8 mouse cellular contexts compared by ENCODE assay signal in genomic region chr11:99040346-99040974, GRCm38 (mm10). TPM values are rescaled to one million over a fixed set of nuclear protein-coding genes. Genes with fewer than 3 reads are reported as not detected.
DNase-seq lines count a peak whose midpoint lies in the region; ATAC-seq and TF ChIP-seq lines count a peak whose summit lies in the region.

No protein-coding gene starts in this region.

- TF ChIP-seq POLR2A in liver, adult 2 months (IDR thresholded peaks at IDR 0.05; ENCODE audit: extremely low read depth, insufficient read depth, low read length): no peak

- peak overlapping the region; percentile 92 for H3K4me3 ChIP-seq in liver, adult 2 months (ENCODE audit: insufficient read depth, low read depth, low read length)
- peak overlapping the region; percentile 65 for H3K4me3 ChIP-seq in forebrain, postnatal 0 days (ENCODE audit: low read depth, low read length)
- peak overlapping the region; percentile 71 for H3K4me3 ChIP-seq in lung, embryonic 15.5 days

- WGBS in liver, adult 2 months: under 1% methylated on average over 17 of the region's 17 CpGs
- 2% methylated on average over 17 of the region's 17 CpGs for WGBS in forebrain, postnatal 0 days
- 1% methylated on average over 17 of the region's 17 CpGs for WGBS in lung, embryonic 15.5 days

- H3K4me1 ChIP-seq in liver, adult 2 months (ENCODE audit: control insufficient read depth, insufficient read depth, low read length): peaks cover 7% of the 10 kb centered on the region
- no peaks in the 10 kb centered on the region for H3K4me1 ChIP-seq in forebrain, postnatal 0 days (ENCODE audit: insufficient read depth)
- peaks cover 39% of the 10 kb centered on the region for H3K4me1 ChIP-seq in lung, embryonic 15.5 days

- peak overlapping the region; percentile 98 for H3K27ac ChIP-seq in liver, adult 2 months (replicated peaks; ENCODE audit: insufficient read depth, low read depth, low read length)
- H3K27ac ChIP-seq in forebrain, postnatal 0 days (ENCODE audit: low read depth, low read length): peak overlapping the region; percentile 80
- peak overlapping the region; percentile 91 for H3K27ac ChIP-seq in lung, embryonic 15.5 days

- H3K27me3 ChIP-seq in liver, adult 2 months (ENCODE audit: control insufficient read depth, insufficient read depth, low read length): no peaks in the 10 kb centered on the region
- H3K27me3 ChIP-seq in forebrain, postnatal 0 days (ENCODE audit: insufficient read depth, low read length): no peaks in the 10 kb centered on the region
- H3K27me3 ChIP-seq in lung, embryonic 15.5 days: no peaks in the 10 kb centered on the region
- peaks cover 2% of the 10 kb centered on the region; the same call in 1 of the 2 replicates for H3K27me3 ChIP-seq in splenic B cell, adult 2 months (ENCODE audit: control insufficient read depth, insufficient read depth, low read length, poor library complexity, severe bottlenecking)

- H3K9me3 ChIP-seq in forebrain, postnatal 0 days (ENCODE audit: low read length): no peaks in the 10 kb centered on the region
- H3K9me3 ChIP-seq in lung, embryonic 15.5 days: no peaks in the 10 kb centered on the region

- peaks cover 11% of the 10 kb centered on the region for H3K79me2 ChIP-seq in liver, adult 2 months (ENCODE audit: control insufficient read depth, insufficient read depth, low read length)

- peak; percentile 40 for TF ChIP-seq CTCF in liver, adult 2 months (IDR thresholded peaks at IDR 0.05; ENCODE audit: low read depth, low read length)
- TF ChIP-seq CTCF in forebrain, postnatal 0 days (IDR thresholded peaks at IDR 0.05; ENCODE audit: low read depth): peak; percentile 89

- H3K4me2 ChIP-seq in forebrain, postnatal 0 days (ENCODE audit: low read depth): peak overlapping the region; percentile 100
- peak overlapping the region; percentile 94 for H3K4me2 ChIP-seq in lung, embryonic 15.5 days

- peaks cover 3% of the 10 kb centered on the region; the same call in 1 of the 2 replicates for H3K36me3 ChIP-seq in liver, adult 2 months (ENCODE audit: control insufficient read depth, insufficient read depth, low read length)
- H3K36me3 ChIP-seq in forebrain, postnatal 0 days (ENCODE audit: insufficient read depth): no peaks in the 10 kb centered on the region
- H3K36me3 ChIP-seq in lung, embryonic 15.5 days: no peaks in the 10 kb centered on the region
- H3K36me3 ChIP-seq in splenic B cell, adult 2 months (ENCODE audit: control insufficient read depth, insufficient read depth, low read length, poor library complexity, severe bottlenecking): no peaks in the 10 kb centered on the region

- peak; percentile 82 for DNase-seq in liver, adult 2 months (ENCODE audit: extremely low read depth, low read depth, low spot score)
- no peak for DNase-seq in liver
- DNase-seq in T-cell, adult 2 months (ENCODE audit: low spot score): peak; percentile 34
- DNase-seq in forebrain, postnatal 0 days: peak; percentile 84
- DNase-seq in kidney, adult 9 months: peak; percentile 67
- peak; percentile 45 for DNase-seq in splenic B cell, adult 2 months (ENCODE audit: low read depth, low spot score)
- no peak for DNase-seq in gastrocnemius, postnatal 14 days

- peak; percentile 76 for ATAC-seq in forebrain, postnatal 0 days
- ATAC-seq in lung, embryonic 15.5 days (ENCODE audit: borderline replicate concordance, extremely low read depth, low FRiP score, low TSS enrichment): peak; percentile 23; the same call in 1 of the 2 replicates

- peak overlapping the region; percentile 99 for H3K9ac ChIP-seq in liver, adult 2 months (ENCODE audit: low read depth, low read length)
- peak overlapping the region; percentile 71 for H3K9ac ChIP-seq in forebrain, postnatal 0 days
- peak overlapping the region; percentile 73 for H3K9ac ChIP-seq in lung, embryonic 15.5 days

- intact Hi-C loops in gastrocnemius, postnatal 14 days (cut with DNase I; ENCODE audit: low total_unique reads): loop anchor here (2.0 to 5.0 kb wide), 2 partner anchors 82 to 108 kb away; no protein-coding TSS in a partner anchor

RNA-seq across cellular contexts. Expression of gene Igfbp4, which starts 0.6 kb away (rescaled TPM):
- total RNA-seq in liver, adult 2 months (2014; rRNA removed): 662 and 813 TPM in 2 replicates
- polyA plus RNA-seq in liver, adult 2 months (2012; rRNA removed): 1,830 and 2,620 TPM in 2 replicates
- total RNA-seq in forebrain, postnatal 0 days (2014; rRNA removed): 99.0 and 102 TPM in 2 replicates
- polyA plus RNA-seq in forebrain, postnatal 0 days (2015; fragmentation: Nextera tagmentation; extraction: Ambion mirVana): 128 and 142 TPM in 2 replicates
- 498 and 524 TPM in 2 replicates for polyA plus RNA-seq in lung, embryonic 15.5 days (2015; fragmentation: Nextera tagmentation; extraction: Ambion mirVana)
- total RNA-seq in gastrocnemius, postnatal 14 days (2021): 100 to 1,000 TPM in 1 of 2 experiments, 10 to 100 TPM in 1; 76.9 to 104 TPM

RNA-seq across cellular contexts. Expression of gene Top2a, which starts 16.5 kb away (rescaled TPM):
- total RNA-seq in liver, adult 2 months (2014; rRNA removed): 1.8 and 4.2 TPM in 2 replicates
- polyA plus RNA-seq in liver, adult 2 months (2012; rRNA removed): 0.22 and 0.31 TPM in 2 replicates
- 30.2 and 40.7 TPM in 2 replicates for total RNA-seq in forebrain, postnatal 0 days (2014; rRNA removed)
- polyA plus RNA-seq in forebrain, postnatal 0 days (2015; fragmentation: Nextera tagmentation; extraction: Ambion mirVana): 18.1 and 19.7 TPM in 2 replicates
- polyA plus RNA-seq in lung, embryonic 15.5 days (2015; fragmentation: Nextera tagmentation; extraction: Ambion mirVana): 276 and 280 TPM in 2 replicates
- total RNA-seq in gastrocnemius, postnatal 14 days (2021): 10 to 100 TPM; 13.8 to 16.9 TPM

RNA-seq across cellular contexts. Expression of gene Tns4, which starts 48.6 kb away (rescaled TPM):
- 0.27 and 0.46 TPM in 2 replicates for total RNA-seq in liver, adult 2 months (2014; rRNA removed)
- 0.27 and 1.2 TPM in 2 replicates for polyA plus RNA-seq in liver, adult 2 months (2012; rRNA removed)
- total RNA-seq in forebrain, postnatal 0 days (2014; rRNA removed): 0.48 TPM in 1 of 2 replicates, not detected in the other
- polyA plus RNA-seq in forebrain, postnatal 0 days (2015; fragmentation: Nextera tagmentation; extraction: Ambion mirVana): 0.29 TPM in 1 of 2 replicates, not detected in the other
- 0.21 and 0.42 TPM in 2 replicates for polyA plus RNA-seq in lung, embryonic 15.5 days (2015; fragmentation: Nextera tagmentation; extraction: Ambion mirVana)
- total RNA-seq in gastrocnemius, postnatal 14 days (2021): under 1 TPM in 1 of 2 experiments, not detected in 1; 0.10 TPM

RNA-seq across cellular contexts. Expression of gene Gjd3, which starts 57.6 kb away (rescaled TPM):
- not detected in 2 replicates for total RNA-seq in liver, adult 2 months (2014; rRNA removed)
- polyA plus RNA-seq in liver, adult 2 months (2012; rRNA removed): 0.11 TPM in 1 of 2 replicates, not detected in the other
- total RNA-seq in forebrain, postnatal 0 days (2014; rRNA removed): 1.2 and 1.4 TPM in 2 replicates
- polyA plus RNA-seq in forebrain, postnatal 0 days (2015; fragmentation: Nextera tagmentation; extraction: Ambion mirVana): 2.0 and 2.7 TPM in 2 replicates
- polyA plus RNA-seq in lung, embryonic 15.5 days (2015; fragmentation: Nextera tagmentation; extraction: Ambion mirVana): 0.20 and 0.61 TPM in 2 replicates
- total RNA-seq in gastrocnemius, postnatal 14 days (2021): not detected

Comparison
In these comparisons a context has a peak if more than half of its experiments do, and no peak if none do; other contexts are left out.
1. DNase-seq: peak in liver, adult 2 months (single experiment), T-cell, adult 2 months (single experiment), forebrain, postnatal 0 days (single experiment), kidney, adult 9 months (single experiment) and splenic B cell, adult 2 months (single experiment); none in liver (single experiment) and gastrocnemius, postnatal 14 days (single experiment).
2. Peak in every context shown above with its lines, with median percentiles within 50 percentile points of each other: H3K27ac ChIP-seq, H3K4me3 ChIP-seq and H3K9ac ChIP-seq.